Mouse (Mus musculus) T-helper 17 cell (primary cell): ENCODE measurements around the gene Psmd12.

Experiments
- in situ Hi-C, 2 experiments: fragments of 300-600 bp; cut with MboI, MseI; formaldehyde crosslinking; loops; 1 replicate in 1 of 2; 2 replicates in 1 of 2; pipeline ENCODE4 v1.15.1; 2025; ENCODE audit warnings: high pct_unique_total_duplicates in 2 of 2

Gene Psmd12

DNA sequence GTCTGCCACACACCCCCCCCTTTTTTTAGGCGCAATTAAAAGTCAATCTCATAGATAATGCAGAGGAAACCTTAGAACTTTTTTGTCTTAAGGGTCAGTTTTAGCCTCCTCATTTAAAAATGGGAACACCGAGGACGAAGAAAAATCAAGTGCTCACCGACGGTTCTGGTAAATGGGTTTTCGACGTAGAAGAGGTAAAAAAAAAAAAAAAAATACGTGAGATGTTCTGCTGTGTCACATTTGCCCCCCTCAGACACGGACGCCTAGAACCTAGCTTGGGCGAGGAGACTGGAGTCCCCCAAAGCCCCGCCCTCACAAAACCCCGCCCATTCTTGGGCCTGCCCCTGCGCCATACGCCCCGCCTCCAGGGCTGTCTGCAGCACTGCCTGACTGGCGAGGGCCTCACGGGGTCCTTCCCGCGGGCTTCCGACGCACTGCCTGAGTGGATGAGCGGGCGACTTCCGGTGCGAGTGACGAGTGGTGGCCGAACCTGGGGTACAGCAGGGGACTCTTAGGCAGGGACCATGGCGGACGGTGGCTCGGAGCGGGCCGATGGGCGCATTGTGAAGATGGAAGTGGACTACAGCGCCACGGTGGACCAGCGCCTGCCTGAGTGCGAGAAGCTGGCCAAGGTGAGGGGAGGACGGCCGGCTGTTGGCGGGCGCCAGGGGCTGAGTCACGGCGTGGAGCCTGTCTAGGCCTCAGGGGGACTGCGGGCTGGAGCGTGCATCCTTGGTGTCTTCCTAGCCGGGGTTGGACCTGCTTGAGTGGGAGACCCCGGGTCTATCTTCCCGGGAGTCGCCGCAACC, at the start of gene Psmd12:
Gene Psmd12, plus strand, starts transcription at position 432 of the 809 bp plus-strand sequence.
- in situ Hi-C loops = loop anchor here in 1 of 2 experiments (5.0 kb wide), 1 partner anchor 267 kb away; no protein-coding TSS in a partner anchor

DNA sequence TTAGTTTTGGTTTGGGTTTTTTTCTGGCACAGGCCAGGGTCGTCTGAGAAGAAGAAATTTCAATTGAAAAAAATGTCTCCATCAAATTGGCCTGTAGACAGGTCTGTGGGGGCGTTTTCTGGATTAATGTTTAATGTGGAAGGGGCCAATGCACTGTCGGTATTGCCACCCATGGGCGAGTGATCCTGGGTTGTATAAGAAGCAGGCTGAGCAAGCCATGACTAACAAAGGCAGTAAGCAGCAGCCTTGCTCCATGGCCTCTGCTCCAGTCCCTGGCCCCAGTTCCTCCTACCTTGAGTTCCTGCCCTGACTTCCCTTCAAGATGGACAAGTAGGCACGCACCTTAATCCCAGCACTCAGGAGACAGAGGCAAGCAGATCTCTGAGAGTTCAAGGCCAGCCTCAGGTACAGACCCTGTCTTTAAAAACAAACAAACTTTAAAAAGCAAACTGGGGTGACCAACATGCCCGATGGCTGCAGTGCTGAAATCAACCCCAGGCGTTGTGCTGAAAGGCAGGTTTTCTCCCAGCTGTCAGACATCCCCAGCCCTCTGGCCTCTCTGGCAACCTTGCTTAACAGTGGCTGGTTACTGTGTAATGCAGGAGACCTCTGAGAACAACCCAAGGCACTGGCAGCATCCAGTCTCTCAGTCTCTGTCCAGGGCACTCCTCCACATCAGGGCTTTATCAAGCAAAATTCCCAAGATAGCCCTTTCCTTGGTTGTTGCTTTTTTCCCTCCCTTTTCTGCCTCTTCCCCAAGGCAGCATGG, 47.9 kb upstream of the Psmd12 start:
- in situ Hi-C loops = loop anchor here (10.0 to 25.0 kb wide), 2 partner anchors 823 to 1931 kb away; partner anchors contain the start of gene Gna13 (in 1 of the 2)

DNA sequence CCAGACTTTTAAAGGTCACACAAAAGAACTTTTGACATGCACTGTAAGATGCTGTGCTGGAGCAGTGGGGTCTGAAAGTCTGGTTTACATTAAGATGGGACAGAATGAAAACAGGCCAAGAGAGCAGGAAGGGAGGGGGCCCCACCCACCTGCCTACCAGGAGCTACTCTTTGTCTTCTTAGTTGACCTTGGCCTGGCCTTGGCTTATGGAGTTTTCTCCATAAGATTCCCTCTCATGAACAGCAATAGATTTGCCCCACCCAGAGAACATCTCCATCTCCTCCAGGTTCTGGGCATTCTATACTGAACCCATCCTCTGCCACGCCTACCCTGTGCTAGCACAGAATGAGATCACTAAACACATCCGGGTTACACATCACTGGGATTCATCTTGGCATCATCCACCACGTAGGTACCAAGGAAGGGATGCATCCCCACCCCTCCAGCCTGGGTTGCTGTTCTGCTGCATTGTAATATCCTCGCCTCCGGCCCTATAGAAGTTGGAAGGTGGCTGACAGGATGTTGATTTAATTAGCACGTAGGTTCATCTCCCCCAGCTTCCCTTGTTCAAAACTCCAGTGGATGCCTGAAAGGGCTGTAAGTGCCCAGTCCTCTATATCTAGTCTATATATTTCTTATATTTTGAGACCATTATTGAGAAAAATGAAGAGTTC, 43.4 kb upstream of the Psmd12 start:
- in situ Hi-C loops = loop anchor here (5.0 to 25.0 kb wide), 3 partner anchors 39 to 1926 kb away; partner anchors contain the start of gene Gna13 (in 1 of the 2)

DNA sequence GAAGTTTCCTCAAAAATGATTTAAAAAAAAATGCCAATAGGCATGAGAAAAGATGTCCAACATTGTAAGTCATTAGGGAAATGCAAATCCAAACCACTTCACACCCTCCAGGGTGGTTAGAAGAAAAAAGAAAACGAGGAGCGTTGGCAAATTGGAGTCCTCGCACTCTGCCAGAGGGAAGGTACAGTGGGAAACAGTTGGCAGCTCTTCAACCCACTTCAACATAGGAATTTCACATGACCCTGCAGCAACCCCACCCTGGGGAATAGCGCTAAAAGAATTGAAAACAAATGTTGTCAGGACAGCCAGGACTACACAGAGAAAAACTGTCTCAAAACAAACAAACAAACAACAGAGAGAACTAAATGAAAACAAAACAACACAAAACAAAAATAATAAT, 41.6 kb upstream of the Psmd12 start:
- in situ Hi-C loops = loop anchor here (5.0 to 25.0 kb wide), 3 partner anchors 40 to 1925 kb away; partner anchors contain the start of gene Gna13 (in 1 of the 2)

DNA sequence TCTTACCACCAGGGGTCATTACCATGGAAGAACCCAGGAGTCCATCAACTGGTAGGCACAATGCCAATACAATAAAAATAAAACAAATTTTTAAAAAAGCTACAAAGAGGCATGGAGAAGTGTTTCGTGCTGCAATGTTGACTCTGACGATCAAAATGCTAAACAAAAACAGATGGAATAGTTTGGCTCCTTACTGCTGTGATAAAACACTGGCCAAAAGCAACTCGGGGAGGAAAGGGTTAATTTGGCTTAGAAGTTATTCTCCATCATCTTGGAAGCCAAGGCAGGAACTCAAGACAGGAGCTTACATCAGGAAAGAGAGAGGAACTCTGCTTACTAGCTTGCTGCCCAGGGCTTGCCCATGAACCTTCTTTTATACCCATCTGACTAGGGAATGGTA, 41.1 kb upstream of the Psmd12 start:
- in situ Hi-C loops = loop anchor here (5.0 to 25.0 kb wide), 3 partner anchors 41 to 1924 kb away; partner anchors contain the start of gene Gna13 (in 1 of the 2)

DNA sequence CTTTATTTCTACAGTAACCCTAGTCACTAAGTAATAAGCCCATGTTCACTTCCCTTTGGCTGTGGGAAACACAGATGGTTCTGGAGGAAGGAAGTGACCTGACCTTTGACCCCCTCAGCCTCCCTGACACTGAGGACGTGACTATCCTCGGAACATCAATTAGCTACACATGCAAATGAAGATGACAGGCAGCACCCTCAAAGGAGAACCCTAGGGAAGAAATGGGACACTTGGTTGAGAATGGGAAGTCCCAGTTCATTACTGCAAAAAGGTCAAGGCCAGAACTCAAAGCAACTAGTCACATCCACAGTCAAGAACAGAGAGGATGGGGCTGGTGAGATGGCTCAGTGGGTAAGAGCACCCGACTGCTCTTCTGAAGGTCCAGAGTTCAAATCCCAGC, 38.2 kb upstream of the Psmd12 start:
- in situ Hi-C loops = loop anchor here in 1 of 2 experiments (25.0 kb wide), 1 partner anchor 1921 kb away; the partner anchor contains the start of gene Gna13

DNA sequence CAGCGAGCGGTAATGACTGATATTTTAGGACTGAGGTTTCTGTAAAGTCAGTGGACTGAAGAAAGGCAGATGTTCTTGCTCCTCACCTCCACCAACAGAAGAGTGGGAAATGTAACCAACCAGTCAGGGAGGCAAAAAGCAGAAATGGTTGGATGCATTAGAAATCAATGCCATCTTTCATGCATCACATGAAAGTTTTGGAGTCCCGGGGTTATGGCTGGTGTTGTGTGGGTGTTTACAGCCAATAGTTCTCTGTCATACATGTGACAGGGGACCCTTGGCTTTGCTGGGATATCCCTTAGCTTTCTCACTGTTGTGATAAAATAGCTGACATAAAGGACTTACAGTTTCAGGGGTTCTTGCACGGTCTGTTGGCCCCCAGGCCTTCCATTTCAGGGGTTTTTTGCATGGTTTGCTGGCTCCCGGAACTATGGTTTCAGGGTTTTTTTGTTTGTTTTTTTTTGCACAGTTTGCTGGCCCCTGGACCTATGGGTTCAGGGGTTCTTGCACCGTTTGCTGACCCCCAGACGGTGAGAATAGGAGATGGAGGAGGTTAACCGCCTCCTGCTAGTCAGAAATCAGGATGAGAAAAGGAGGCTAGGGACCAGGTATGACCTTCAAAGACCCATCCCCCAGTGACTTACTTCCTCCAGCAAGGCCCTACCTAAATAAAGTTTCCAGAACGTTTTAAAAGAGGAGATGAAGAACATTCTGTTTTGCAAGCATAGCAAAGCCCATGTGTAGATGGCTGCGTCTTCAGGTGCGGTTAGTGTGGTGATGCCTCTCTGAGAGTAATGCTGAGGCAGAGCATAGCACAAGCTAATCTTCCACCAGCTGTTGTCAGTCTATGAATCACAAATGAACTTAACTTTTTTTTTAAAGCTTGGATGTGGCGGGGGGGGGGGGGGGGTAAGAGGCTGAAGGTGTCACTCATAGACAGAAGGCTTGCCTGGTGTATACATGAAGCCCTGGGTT, 35.9 kb upstream of the Psmd12 start:
- in situ Hi-C loops = loop anchor here in 1 of 2 experiments (25.0 kb wide), 1 partner anchor 1919 kb away; the partner anchor contains the start of gene Gna13

DNA sequence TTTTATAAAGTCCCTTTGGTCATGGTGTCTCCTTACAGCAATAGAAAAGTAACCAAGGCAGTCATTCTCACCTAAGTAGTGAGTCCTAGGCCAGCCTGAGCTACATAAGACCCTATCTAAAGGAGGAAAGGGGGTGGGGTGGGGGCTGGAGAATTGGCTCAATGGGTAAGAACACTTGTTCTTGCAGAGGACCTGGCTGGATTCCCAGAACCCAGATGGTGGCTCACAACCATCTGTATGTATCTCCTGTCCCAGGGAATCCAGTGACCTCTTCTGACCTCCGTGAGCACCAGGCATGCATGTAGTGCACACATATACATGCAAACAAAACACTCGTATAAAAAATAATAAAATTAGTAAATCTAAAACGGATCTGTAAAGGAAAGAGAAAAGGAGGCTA, 33.6 kb upstream of the Psmd12 start:
- in situ Hi-C loops = loop anchor here (5.0 to 25.0 kb wide), 2 partner anchors 1103 to 1917 kb away; partner anchors contain the start of gene Gna13 (in 1 of the 2)

DNA sequence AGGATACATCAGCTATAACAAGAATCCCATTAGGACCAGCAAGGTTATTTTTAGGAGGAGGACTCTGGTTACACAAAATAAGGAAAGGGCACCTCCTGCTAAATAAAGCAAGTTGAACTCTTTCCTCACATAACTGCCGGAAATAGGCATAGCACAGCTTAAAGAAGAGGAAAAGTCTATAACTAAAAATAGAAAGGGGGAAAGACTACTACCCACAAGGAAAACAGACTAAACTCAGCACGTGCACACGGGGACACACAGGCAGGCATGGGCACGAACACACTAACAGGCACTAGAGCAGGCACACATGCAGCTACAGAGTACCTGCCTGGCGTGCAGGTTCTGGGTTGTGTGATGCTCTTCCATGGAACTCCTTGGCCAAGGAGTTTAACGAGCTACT, 32.6 kb upstream of the Psmd12 start:
- in situ Hi-C loops = loop anchor here (5.0 to 25.0 kb wide), 2 partner anchors 1104 to 1916 kb away; partner anchors contain the start of gene Gna13 (in 1 of the 2)

DNA sequence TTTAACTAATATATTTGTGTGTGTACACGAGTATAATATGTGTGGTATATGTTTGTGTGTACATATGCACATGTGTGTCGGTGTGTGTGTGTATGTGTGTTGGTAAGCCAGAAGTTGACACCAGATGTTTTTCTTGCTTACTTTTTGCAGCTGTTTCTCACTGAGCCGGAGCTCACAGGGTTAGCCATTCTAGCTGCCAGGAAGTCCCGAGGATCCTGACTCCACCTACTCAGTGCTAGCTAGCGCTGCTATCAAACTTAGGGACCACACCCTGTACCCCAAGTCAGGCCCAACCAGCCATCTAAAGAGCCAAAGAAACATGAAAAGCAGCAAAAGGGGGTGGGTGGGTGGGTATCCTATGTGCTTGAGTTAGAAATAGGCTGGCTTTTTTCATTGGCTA, 31.9 kb upstream of the Psmd12 start:
- in situ Hi-C loops = loop anchor here (5.0 to 25.0 kb wide), 2 partner anchors 1105 to 1915 kb away; partner anchors contain the start of gene Gna13 (in 1 of the 2)

DNA sequence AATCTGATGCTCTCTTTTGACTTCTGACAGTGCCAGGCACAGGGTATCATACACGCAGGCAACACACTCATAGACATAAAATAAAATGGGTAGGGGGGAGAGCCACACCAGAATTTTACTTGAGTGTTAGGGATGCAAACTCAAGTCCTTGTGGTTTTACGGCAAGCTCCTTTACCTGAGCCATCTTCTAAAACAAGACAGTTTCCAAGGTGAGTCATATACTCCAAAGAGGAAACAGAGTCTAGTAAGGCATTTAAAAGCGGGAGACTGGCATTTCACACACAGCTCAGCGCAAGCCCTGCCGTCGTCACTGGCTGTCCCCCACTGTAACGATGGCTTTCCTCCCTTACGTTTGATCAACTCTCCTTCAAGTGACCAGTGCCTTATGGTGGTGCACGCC, 31.4 kb upstream of the Psmd12 start:
- in situ Hi-C loops = loop anchor here (5.0 to 25.0 kb wide), 2 partner anchors 1106 to 1914 kb away; partner anchors contain the start of gene Gna13 (in 1 of the 2)

DNA sequence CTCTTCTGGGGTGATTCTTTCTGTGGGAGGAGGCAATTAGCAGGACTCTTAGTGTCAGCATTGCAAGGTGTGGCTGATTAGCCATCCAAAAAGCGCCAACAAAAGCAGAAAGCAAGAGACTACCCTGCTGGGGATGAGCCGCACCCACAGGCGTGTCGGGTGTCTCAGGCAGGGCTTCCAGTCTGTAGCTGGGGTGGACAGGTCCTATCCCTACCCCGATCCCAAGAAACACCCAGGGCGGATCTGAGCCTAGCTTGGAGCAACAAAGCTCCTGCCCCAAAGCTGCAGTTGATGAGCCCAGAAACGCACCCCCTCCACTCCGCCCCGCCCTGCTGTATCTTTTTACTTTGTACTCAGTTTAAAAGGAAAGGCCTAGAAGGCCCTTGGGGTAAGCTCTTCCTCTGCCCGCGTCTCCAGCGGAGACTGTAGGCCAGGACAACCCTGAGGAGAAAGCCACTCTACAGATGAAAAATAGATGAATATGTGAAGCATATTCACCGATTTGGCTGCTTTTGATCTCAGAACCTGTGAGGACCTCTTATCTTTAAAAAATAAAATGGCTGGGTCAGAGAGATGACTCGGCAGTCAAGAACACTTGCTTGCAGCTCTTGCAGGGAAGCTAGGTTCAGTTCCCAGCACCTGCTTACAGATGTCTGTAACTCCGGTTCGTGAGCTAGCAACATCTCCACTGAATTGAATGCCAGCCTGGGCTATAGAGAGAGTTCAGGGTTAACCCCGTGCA, 29.9 kb upstream of the Psmd12 start:
- in situ Hi-C loops = loop anchor here (5.0 to 25.0 kb wide), 2 partner anchors 1107 to 1913 kb away; partner anchors contain the start of gene Gna13 (in 1 of the 2)

DNA sequence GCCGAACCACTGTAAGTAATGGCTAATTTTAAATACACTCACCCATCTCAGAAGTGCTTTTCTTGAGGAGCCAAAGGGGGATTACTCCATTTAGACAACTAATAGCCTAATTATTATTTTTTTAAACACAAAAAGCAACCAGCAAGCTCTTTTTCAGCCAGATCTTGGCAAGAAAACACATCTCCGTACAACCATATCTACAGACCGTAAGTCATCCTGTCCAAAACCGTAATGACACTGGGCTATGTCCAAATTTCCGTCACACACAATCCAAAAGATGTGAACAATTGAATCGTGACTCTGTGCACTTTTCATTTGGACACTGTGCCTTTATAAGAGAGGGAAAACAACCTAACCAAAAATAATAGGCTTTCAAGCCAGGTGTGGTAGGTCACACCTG, 29.2 kb upstream of the Psmd12 start:
- in situ Hi-C loops = no loop called here

DNA sequence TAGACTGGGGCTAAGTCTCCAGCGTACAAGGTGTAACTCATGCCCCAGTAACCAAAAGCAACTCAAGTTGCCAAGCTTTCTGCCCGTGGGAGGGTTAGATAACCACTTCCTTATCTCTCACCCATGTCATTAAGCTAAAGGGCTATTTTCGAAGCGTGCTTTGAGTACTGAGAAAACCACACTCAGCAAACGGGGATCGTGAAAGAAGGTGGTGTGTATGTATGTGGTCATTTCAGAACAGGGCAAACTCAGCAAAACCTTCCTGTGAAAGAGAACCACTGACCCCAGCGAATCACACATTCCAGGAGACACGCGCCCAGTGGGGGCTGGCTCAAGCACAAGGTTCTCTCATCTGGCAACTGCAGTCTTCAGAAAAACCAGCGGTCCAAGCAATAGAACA, 28.2 kb upstream of the Psmd12 start:
- in situ Hi-C loops = no loop called here

DNA sequence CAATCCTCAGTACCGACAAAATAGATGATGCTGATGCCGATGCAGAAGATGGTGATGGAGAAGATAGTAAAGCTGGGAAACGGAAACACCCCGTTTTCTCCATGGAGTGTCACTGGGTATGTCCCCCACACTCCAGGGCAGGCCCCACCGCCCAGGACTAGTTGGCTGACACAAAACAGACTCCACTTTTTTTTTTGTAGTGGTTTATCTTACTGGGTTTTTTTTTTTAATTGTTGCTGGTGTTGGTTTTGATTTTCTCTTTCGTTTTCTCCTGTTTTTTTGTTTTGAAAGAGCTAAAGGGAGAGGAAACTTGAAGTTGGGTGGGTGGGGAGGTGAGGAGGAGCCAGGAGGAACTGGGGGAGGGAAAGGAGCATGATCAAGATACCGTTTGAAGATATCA, 27.2 kb upstream of the Psmd12 start:
- in situ Hi-C loops = no loop called here

DNA sequence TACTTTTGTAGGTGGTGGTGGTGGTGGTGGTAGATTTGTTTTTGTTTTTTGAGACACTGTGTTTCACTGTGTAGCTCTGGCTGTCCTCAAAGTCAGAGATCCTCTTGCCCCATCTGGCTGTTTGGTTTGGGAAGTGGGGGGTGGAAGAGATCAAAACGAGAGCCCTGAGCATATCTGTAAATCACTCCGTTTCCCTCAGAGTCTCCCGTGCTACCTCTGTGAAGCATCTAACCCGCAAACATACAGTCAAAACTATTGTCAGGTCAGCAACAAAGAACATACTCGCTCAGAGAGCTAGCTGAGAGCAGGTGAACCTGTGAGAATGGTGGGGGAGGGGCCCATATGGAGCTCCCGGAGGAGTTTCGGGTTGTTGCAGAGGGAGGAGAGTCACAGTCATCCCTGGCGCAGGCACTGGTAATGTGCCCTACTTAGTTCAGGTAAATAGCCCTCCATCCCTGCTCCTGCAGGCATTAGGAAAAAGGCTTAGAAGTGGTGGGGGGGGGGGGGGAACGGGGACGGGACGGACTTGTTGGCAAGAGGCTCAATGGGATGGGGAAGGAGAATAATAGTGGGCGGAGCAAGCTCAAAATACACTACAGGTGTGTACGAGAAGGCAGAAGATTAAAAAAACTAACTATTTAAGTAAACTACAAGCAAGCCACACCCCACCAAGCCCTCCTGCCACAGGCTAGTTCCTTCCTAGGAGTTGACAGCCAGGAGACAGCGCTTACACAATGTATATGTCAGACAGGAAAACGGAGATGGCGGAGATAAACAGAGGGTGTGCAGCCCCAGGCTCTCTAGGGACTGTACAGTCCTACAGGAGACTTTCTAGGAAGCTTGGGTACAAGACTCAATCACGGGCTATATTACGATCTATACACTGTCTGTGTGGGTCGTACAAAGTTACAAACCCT, 24.5 kb upstream of the Psmd12 start:
- in situ Hi-C loops = no loop called here

DNA sequence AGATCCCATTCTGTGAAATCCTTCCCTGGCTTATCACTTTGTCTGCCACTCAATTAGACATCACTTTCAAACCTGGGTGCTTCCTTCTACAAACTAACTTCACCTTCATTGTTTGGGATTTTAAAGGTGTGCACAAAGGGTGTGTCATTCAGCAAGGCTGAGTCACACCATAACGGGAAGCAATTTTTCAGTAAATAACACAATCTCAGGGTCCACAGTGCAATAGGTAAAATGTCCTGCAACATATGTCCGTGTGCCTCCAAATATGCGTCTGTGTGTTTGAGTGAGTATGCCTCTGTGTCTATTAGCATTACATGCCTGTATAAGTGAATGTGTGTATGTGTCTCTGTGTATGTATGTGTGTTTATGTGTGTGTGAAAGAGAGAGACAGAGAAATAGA, 22.0 kb upstream of the Psmd12 start:
- in situ Hi-C loops = no loop called here

DNA sequence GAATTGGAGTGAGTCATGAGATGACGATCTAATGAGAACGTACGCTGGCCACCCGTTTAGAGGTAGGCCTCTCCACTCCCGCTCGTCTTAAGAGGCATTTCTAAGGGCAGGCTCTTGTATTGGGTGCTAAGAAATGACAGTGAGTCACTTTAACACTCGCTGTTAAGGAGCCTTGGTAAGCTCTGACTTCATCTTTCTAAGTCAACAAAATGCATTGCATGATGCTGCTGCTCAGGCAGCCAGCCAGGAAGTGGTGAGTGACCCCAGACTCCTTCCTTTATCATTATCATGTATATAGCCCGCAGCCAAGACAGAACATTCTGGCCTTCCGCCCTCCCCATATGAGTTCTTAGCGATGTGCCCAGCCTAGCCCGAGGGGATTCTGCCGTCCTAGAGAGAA, 21.0 kb upstream of the Psmd12 start:
- in situ Hi-C loops = no loop called here
